Mouse (Mus musculus) ES-E14 (cell line): ENCODE measurements around the gene Hist1h2bf. TPM values are rescaled to one million over a fixed set of nuclear protein-coding genes. Genes with fewer than 3 reads are reported as not detected.
"Not testable (repeated sequence)": the region's sequence is repeated elsewhere in the genome, so short reads cannot be mapped to it uniquely, and the experiment has no call there.

Experiments
- DNase-seq: peaks from one replicate; pipeline ENCODE4 v3.0.0-alpha.2; 2013; ENCODE audit warnings: low read depth, low spot score
- H3K27ac ChIP-seq: 2 replicates; pipeline ENCODE4 v1.5.1; 2012; ENCODE audit warnings: low read depth, mild to moderate bottlenecking, low read length, moderate library complexity, mixed read lengths; ENCODE audit not compliant: poor library complexity, insufficient read depth, severe bottlenecking
- H3K36me3 ChIP-seq: 2 replicates; pipeline ENCODE4 v1.6.1; 2012; ENCODE audit warnings: mild to moderate bottlenecking, low read length, moderate library complexity, mixed read lengths; ENCODE audit not compliant: control insufficient read depth, poor library complexity, insufficient read depth, severe bottlenecking
- H3K4me1 ChIP-seq, 2 experiments: fragments of 150-350 bp in 1 of 2; sonication (generic) in 1 of 2; 2 replicates each; pipeline ENCODE4 v1.6.1; 2012; ENCODE audit warnings: low read length in 2 of 2, mild to moderate bottlenecking in 1 of 2, mixed read lengths in 1 of 2; ENCODE audit not compliant: control insufficient read depth in 2 of 2, insufficient read depth in 2 of 2, poor library complexity in 1 of 2
- H3K4me3 ChIP-seq, 2 experiments: fragments of 150-350 bp in 1 of 2; sonication (generic) in 1 of 2; 2 replicates each; pipeline ENCODE4 v1.5.1; 2012; ENCODE audit warnings: low read length in 2 of 2, low read depth in 1 of 2, mild to moderate bottlenecking in 1 of 2, mixed read lengths in 1 of 2; ENCODE audit not compliant: insufficient read depth in 1 of 2, poor library complexity in 1 of 2, severe bottlenecking in 1 of 2
- H3K9ac ChIP-seq: 2 replicates; pipeline ENCODE4 v1.6.1; 2012; ENCODE audit warnings: low read depth, mild to moderate bottlenecking, low read length, mixed read lengths; ENCODE audit not compliant: poor library complexity, insufficient read depth, severe bottlenecking
- H3K9me3 ChIP-seq: fragments of 150-350 bp; sonication (generic); 2 replicates; pipeline ENCODE4 v1.6.1; 2012; ENCODE audit warnings: low read depth, mild to moderate bottlenecking, low read length; ENCODE audit not compliant: control insufficient read depth, insufficient read depth
- CHD2 ChIP-seq: IDR thresholded peaks from 2 replicates; pipeline ENCODE4 v1.6.1; 2014; ENCODE audit warnings: mild to moderate bottlenecking, low read depth, low read length, inconsistent platforms
- HCFC1 ChIP-seq: IDR thresholded peaks from 2 replicates; pipeline ENCODE4 v1.6.1; 2012; ENCODE audit warnings: low read length, inconsistent platforms, borderline replicate concordance; ENCODE audit not compliant: insufficient read depth
- MAFK ChIP-seq: IDR thresholded peaks from 2 replicates; pipeline ENCODE4 v1.6.1; 2014; ENCODE audit warnings: mild to moderate bottlenecking, low read depth, low read length, inconsistent platforms; ENCODE audit not compliant: insufficient read depth
- ZC3H11A ChIP-seq: IDR thresholded peaks from 2 replicates; pipeline ENCODE4 v1.6.1; 2012; ENCODE audit warnings: low read depth, mild to moderate bottlenecking, inconsistent platforms, low read length, borderline replicate concordance
- ZNF384 ChIP-seq: IDR thresholded peaks from 2 replicates; pipeline ENCODE4 v1.6.1; 2012; ENCODE audit warnings: low read depth, low read length, inconsistent platforms
- in situ Hi-C, 2 experiments: fragments of 600-800 bp; cut with MboI; formaldehyde crosslinking; loops; one replicate each; pipeline ENCODE4 v1.15.1; 2025; ENCODE audit warnings: low sequenced_read_pairs in 2 of 2, inconsistent platforms in 1 of 2; ENCODE audit not compliant: unreplicated experiment in 2 of 2
- total RNA-seq: library from RNA; depleted of rRNA; stranded (reverse); fragments of 300-350 nt; gene quantifications from 2 replicates; pipeline ENCODE4 v1.2.3, GENCODE M21; 2012

The Hist1h2bf gene
- total RNA-seq, 1 experiment, result 970 TPM

- Histone ChIP-seq H3K9ac (peak within 1 kb of the TSS; percentile 50; the same call in 1 of the 2 replicates), H3K4me1 (0 out of 4 replicates have a peak, but pooled peaks cover 0 to 2% of the 10 kb centered on the region in 2 experiments), H3K27ac (peak within 1 kb of the TSS; percentile 63; the same call in 1 of the 2 replicates), H3K36me3 (no peaks in the 10 kb centered on the region), H3K9me3 (no peaks in the 10 kb centered on the region), H3K4me3 (peak within 1 kb of the TSS in 1 of 2 experiments; percentile 3; a peak in 1 of 4 replicates)
- TF ChIP-seq CHD2 (no peak), ZC3H11A (no peak), MAFK (no peak), HCFC1 (no peak), ZNF384 (no peak)
- DNase-seq, result no peak
- in situ Hi-C loops, result loop anchor here (10.0 to 25.0 kb wide), 3 partner anchors 192 to 1816 kb away; partner anchors contain the start of genes Hist1h4j (in 2 of the 2), Hist1h2ag (in 1 of the 2), Hist1h2ah (in 1 of the 2) and Hist1h2bb (in 1 of the 2)
Measured at GRCm38 (mm10) chr13:23552962-23553361, 21.0 kb downstream of the Hist1h2bf start, which contains the start of gene Hist1h1d. Gene Hist1h1d, plus strand, starts transcription at chr13:23553262.

- no peak for DNase-seq
- in situ Hi-C loops, result loop anchor here (10.0 to 25.0 kb wide), 3 partner anchors 193 to 1815 kb away; partner anchors contain the start of genes Hist1h4j (in 2 of the 2), Hist1h2ag (in 1 of the 2), Hist1h2ah (in 1 of the 2) and Hist1h2bb (in 1 of the 2)
- Histone ChIP-seq H3K9ac (peak overlapping the region; percentile 50; the same call in 1 of the 2 replicates), H3K36me3 (no peaks in the 10 kb centered on the region), H3K4me3 (peak overlapping the region; percentile 3 to 7; a peak in 2 of 4 replicates), H3K4me1 (0 out of 4 replicates have a peak, but pooled peaks cover 0 to 2% of the 10 kb centered on the region in 2 experiments), H3K27ac (peak overlapping the region; percentile 63; the same call in 1 of the 2 replicates), H3K9me3 (no peaks in the 10 kb centered on the region)
- peak; percentile 71; the same call in 1 of the 2 replicates for TF ChIP-seq ZNF384
- TF ChIP-seq ZC3H11A, result no peak
Measured at GRCm38 (mm10) chr13:23551931-23552914, 21.8 kb downstream of the Hist1h2bf start.

GRCm38 (mm10) chr13:23551146-23551834 is 22.7 kb downstream of the Hist1h2bf start, which contains the start of gene Hist1h4f:
Gene Hist1h4f, minus strand, starts transcription at chr13:23551648.
- in situ Hi-C loops, result loop anchor here (10.0 to 25.0 kb wide), 3 partner anchors 194 to 1814 kb away; partner anchors contain the start of genes Hist1h4j (in 2 of the 2), Hist1h2ag (in 1 of the 2), Hist1h2ah (in 1 of the 2) and Hist1h2bb (in 1 of the 2)
- peak within 1 kb of the TSS; percentile 22 to 64 for H3K4me3 ChIP-seq
- H3K9me3 ChIP-seq, result not testable (repeated sequence)

GRCm38 (mm10) chr13:23550761-23551145 is 23.2 kb downstream of the Hist1h2bf start:
- H3K27ac ChIP-seq, result peak overlapping the region; percentile 92; the same call in 1 of the 2 replicates
- in situ Hi-C loops, result loop anchor here (10.0 to 25.0 kb wide), 3 partner anchors 194 to 1813 kb away; partner anchors contain the start of genes Hist1h4j (in 2 of the 2), Hist1h2ag (in 1 of the 2), Hist1h2ah (in 1 of the 2) and Hist1h2bb (in 1 of the 2)
- peak overlapping the region; percentile 22 to 64 for H3K4me3 ChIP-seq
- no peak for TF ChIP-seq ZNF384
- TF ChIP-seq MAFK, result no peak
- TF ChIP-seq ZC3H11A, result no peak
- TF ChIP-seq HCFC1, result no peak
- no peak for TF ChIP-seq CHD2
- 0 out of 4 replicates have a peak, but pooled peaks cover 0 to 2% of the 10 kb centered on the region in 2 experiments for H3K4me1 ChIP-seq
- no peaks in the 10 kb centered on the region for H3K36me3 ChIP-seq
- H3K9ac ChIP-seq, result peak overlapping the region; percentile 84; the same call in 1 of the 2 replicates
- DNase-seq, result no peak
- no peaks in the 10 kb centered on the region for H3K9me3 ChIP-seq

More at GRCm38 (mm10) chr13:23551146-23551834, 22.7 kb downstream of the Hist1h2bf start, which contains the start of gene Hist1h4f:
- Histone ChIP-seq H3K27ac (peak within 1 kb of the TSS; percentile 92), H3K9ac (peak within 1 kb of the TSS; percentile 84)
- not testable (repeated sequence) for H3K36me3 ChIP-seq, H3K4me1 ChIP-seq
- peak; percentile 96 for DNase-seq
